In the genomic region with DNA sequence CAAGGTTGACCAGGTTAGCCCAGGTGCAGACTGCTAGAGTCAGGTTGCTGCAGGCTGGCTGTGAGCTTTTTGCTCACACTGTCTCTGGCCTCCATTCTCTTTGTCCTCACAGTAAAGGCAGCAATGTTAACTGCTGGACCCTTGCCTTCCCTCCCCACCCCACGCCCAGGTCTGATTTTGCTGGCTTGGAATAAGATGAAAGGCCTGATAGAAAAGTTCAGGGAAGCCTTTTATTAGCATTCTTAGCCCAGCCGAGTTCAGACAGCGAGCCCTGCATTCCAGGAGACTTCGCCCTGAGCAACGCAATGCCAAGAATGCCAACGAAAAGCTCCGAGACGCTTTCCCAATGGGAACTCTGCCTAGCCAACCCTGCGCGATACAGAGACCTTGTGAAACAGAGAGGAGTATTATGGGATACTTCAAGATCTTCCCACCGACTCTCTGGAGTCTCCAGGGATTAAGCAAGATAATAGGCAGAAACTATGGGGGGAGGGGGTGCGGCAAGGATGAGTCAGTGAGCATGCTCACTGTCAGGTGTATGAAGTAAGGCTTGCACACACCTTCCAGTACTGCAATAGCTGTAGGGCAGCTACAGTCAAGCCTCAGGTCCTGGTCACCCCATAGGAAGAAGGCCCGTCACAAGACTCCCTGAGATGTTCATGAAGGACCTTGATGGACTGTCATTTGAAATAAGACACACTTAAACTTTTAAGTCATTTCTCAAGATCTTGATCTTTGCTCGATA, we compare ENCODE assay signal across 8 mouse cellular contexts. TPM values are rescaled to one million over a fixed set of nuclear protein-coding genes. Genes with fewer than 3 reads are reported as not detected.
A peak's percentile ranks its signal among the peaks of the same experiment; 100 is the strongest.
DNase-seq lines count a peak whose midpoint lies in the region; ATAC-seq lines count a peak whose summit lies in the region.

No protein-coding gene starts in this region.

- peak; percentile 43 for DNase-seq in urinary bladder, postnatal 25 days (ENCODE audit: low spot score)
- no peak for DNase-seq in urinary bladder, postnatal 10 days (ENCODE audit: low spot score)
- peak; percentile 73 to 83 for DNase-seq in kidney, postnatal 36 days
- no peak for DNase-seq in layer of hippocampus, adult 9-11 months
- no peak for DNase-seq in gastrocnemius, postnatal 10 days
- DNase-seq in layer of hippocampus, adult 11-12 months (ENCODE audit: low spot score) = no peak

- ATAC-seq in forebrain, embryonic 16.5 days = peak; percentile 83
- ATAC-seq in neural tube, embryonic 15.5 days (ENCODE audit: low FRiP score) = peak; percentile 64

- peak overlapping the region; percentile 16 for H3K4me2 ChIP-seq in forebrain, embryonic 16.5 days (ENCODE audit: low read length)
- peak overlapping the region; percentile 34 for H3K4me2 ChIP-seq in neural tube, embryonic 15.5 days

- H3K27me3 ChIP-seq in forebrain, embryonic 16.5 days (replicated peaks; ENCODE audit: control insufficient read depth, insufficient read depth, low read length) = no peaks in the 10 kb centered on the region
- H3K27me3 ChIP-seq in neural tube, embryonic 15.5 days (replicated peaks) = no peaks in the 10 kb centered on the region

- no peaks in the 10 kb centered on the region for H3K36me3 ChIP-seq in forebrain, embryonic 16.5 days (ENCODE audit: control insufficient read depth, insufficient read depth)
- no peaks in the 10 kb centered on the region for H3K36me3 ChIP-seq in neural tube, embryonic 15.5 days

- H3K9me3 ChIP-seq in forebrain, embryonic 16.5 days (ENCODE audit: control insufficient read depth, low read length) = no peaks in the 10 kb centered on the region
- H3K9me3 ChIP-seq in neural tube, embryonic 15.5 days (replicated peaks) = no peaks in the 10 kb centered on the region

- H3K4me1 ChIP-seq in forebrain, embryonic 16.5 days (replicated peaks; ENCODE audit: control insufficient read depth, insufficient read depth, low read length) = peaks cover 12% of the 10 kb centered on the region
- peaks cover 44% of the 10 kb centered on the region for H3K4me1 ChIP-seq in neural tube, embryonic 15.5 days

- 22% methylated on average over 14 of the region's 14 CpGs for WGBS in forebrain, embryonic 16.5 days
- WGBS in neural tube, embryonic 15.5 days = 26% methylated on average over 14 of the region's 14 CpGs

- H3K4me3 ChIP-seq in forebrain, embryonic 16.5 days (replicated peaks; ENCODE audit: low read length) = no peak overlapping the region
- H3K4me3 ChIP-seq in neural tube, embryonic 15.5 days (replicated peaks) = no peak overlapping the region

- H3K9ac ChIP-seq in forebrain, embryonic 16.5 days (replicated peaks; ENCODE audit: low read depth, low read length) = no peak overlapping the region
- H3K9ac ChIP-seq in neural tube, embryonic 15.5 days (replicated peaks) = no peak overlapping the region

- H3K27ac ChIP-seq in forebrain, embryonic 16.5 days (ENCODE audit: low read length) = no peak overlapping the region
- H3K27ac ChIP-seq in neural tube, embryonic 15.5 days (replicated peaks) = peak overlapping the region; percentile 23; the same call in 1 of the 2 replicates

RNA-seq across cellular contexts. Expression of a gene that starts 17.5 kb away (rescaled TPM):
- 8.9 and 9.9 TPM in 2 replicates for polyA plus RNA-seq in forebrain, embryonic 16.5 days (2015; fragmentation: Nextera tagmentation; extraction: Ambion mirVana)
- 12.3 and 15.9 TPM in 2 replicates for polyA plus RNA-seq in neural tube, embryonic 15.5 days (2015; fragmentation: Nextera tagmentation; extraction: Ambion mirVana)
- total RNA-seq in gastrocnemius, postnatal 10 days (2021) = 10 to 100 TPM; 14.2 to 22.4 TPM

Comparison
In these comparisons a context has a peak if more than half of its experiments do, and no peak if none do; other contexts are left out.
1. DNase-seq: peak in urinary bladder, postnatal 25 days (single experiment) and kidney, postnatal 36 days (2 of 2); none in urinary bladder, postnatal 10 days (single experiment), layer of hippocampus, adult 9-11 months (single experiment), gastrocnemius, postnatal 10 days (single experiment) and layer of hippocampus, adult 11-12 months (single experiment).